Mouse (Mus musculus) olfactory bulb, adult 2 months (tissue): ENCODE results near the gene Glipr2.

Source experiments
- CTCF ChIP-seq: fragments of 200-500 bp; IDR thresholded peaks from 2 replicates; pipeline ENCODE4 v1.5.1; 2012; ENCODE audit warnings: low read depth, mild to moderate bottlenecking, low read length, moderate library complexity; ENCODE audit not compliant: insufficient read depth
- POLR2A ChIP-seq: fragments of 200-500 bp; IDR thresholded peaks from 2 replicates; pipeline ENCODE4 v1.6.1; 2012; ENCODE audit warnings: mild to moderate bottlenecking, low read depth, low read length, moderate library complexity; ENCODE audit not compliant: insufficient read depth

GRCm38 (mm10) chr4:44025570-44025969, 68.4 kb downstream of the Glipr2 start:
- TF ChIP-seq POLR2A (no peak), CTCF (no peak)
